Mouse (Mus musculus): ENCODE measurements around the gene Cops3. TPM values are rescaled to one million over a fixed set of nuclear protein-coding genes. Genes with fewer than 3 reads are reported as not detected.
A peak's percentile ranks its signal among the peaks of the same experiment; 100 is the strongest.

The Cops3 gene
- total and polyA plus RNA-seq, 2 experiments from 2014 or later = 94.1 to 148 TPM

GRCm38 (mm10) chr11:59770753-59771152 is 68.9 kb downstream of the Cops3 start:
- peak; percentile 70 for DNase-seq (ENCODE audit: low spot score)
- no peak for TF ChIP-seq CTCF (IDR thresholded peaks at IDR 0.05)
- Histone ChIP-seq H3K27ac (ENCODE audit: low read depth, low read length) (no peak overlapping the region), H3K4me1 (ENCODE audit: insufficient read depth, low read length) (no peaks in the 10 kb centered on the region), H3K9ac (replicated peaks; ENCODE audit: low read length, poor library complexity, severe bottlenecking) (no peak overlapping the region), H3K9me3 (ENCODE audit: low read length) (no peaks in the 10 kb centered on the region), H3K4me3 (ENCODE audit: low read depth, low read length) (no peak overlapping the region), H3K27me3 (ENCODE audit: insufficient read depth, low read length) (no peaks in the 10 kb centered on the region), H3K4me2 (ENCODE audit: low read depth, low read length, poor library complexity, severe bottlenecking) (no peak overlapping the region), H3K36me3 (ENCODE audit: insufficient read depth, low read length) (peaks cover 76% of the 10 kb centered on the region)
- no peak for ATAC-seq (ENCODE audit: low FRiP score)
- WGBS = 74% methylated on average over 7 of the region's 7 CpGs

DNA sequence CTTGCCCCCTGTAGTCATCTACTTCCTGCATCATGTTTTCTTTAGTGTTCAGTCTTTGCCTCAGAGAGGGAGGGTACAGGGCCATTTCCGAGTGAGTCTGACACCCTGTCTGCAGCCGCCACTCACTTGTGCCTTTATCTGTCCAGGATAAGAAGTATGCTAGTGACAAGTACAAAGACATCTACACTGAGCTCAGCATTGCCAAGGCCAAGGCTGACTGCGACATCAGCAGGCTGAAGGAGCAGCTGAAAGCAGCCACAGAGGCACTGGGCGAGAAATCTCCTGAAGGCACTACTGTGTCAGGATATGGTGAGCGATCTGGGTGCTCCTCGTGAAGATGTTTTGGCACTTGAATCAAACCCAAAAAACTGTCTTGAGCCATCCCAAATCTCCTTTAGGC is 69.9 kb downstream of the Cops3 start:
- no peaks in the 10 kb centered on the region for H3K27me3 ChIP-seq (ENCODE audit: insufficient read depth, low read length)
- H3K9me3 ChIP-seq (ENCODE audit: low read length) = no peaks in the 10 kb centered on the region
- no peaks in the 10 kb centered on the region for H3K4me1 ChIP-seq (ENCODE audit: insufficient read depth, low read length)
- TF ChIP-seq CTCF (IDR thresholded peaks at IDR 0.05) = no peak
- no peak overlapping the region for H3K27ac ChIP-seq (ENCODE audit: low read depth, low read length)
- WGBS = 78% methylated on average over 6 of the region's 6 CpGs
- DNase-seq (ENCODE audit: low spot score) = no peak
- H3K36me3 ChIP-seq (ENCODE audit: insufficient read depth, low read length) = peaks cover 86% of the 10 kb centered on the region
- H3K4me2 ChIP-seq (ENCODE audit: low read depth, low read length, poor library complexity, severe bottlenecking) = no peak overlapping the region
- no peak overlapping the region for H3K9ac ChIP-seq (replicated peaks; ENCODE audit: low read length, poor library complexity, severe bottlenecking)
- no peak for ATAC-seq (ENCODE audit: low FRiP score)
- no peak overlapping the region for H3K4me3 ChIP-seq (ENCODE audit: low read depth, low read length)

DNA sequence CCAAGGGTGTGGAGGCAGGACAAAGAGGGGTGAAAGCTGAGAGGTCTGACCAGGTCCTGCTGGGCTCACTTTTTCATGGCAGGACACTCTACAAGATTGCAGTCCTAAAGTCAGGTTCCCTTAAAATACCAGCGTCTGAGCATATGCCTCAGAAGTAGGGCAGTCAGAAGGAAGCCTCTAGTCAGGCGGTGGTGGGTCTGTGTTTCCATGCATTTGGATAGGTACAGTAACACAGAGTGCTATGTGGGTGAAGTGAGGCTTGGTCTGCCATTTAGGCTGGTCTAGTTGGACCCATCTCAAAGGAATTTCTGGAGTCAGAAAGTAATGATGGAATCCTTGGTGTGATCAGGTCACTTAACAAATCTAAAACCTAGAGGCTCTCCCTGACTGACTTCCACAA is 70.3 kb downstream of the Cops3 start:
- no peak overlapping the region for H3K4me3 ChIP-seq (ENCODE audit: low read depth, low read length)
- WGBS = 87% methylated on average over 2 of the region's 2 CpGs
- H3K27me3 ChIP-seq (ENCODE audit: insufficient read depth, low read length) = no peaks in the 10 kb centered on the region
- no peak for TF ChIP-seq CTCF (IDR thresholded peaks at IDR 0.05)
- H3K4me1 ChIP-seq (ENCODE audit: insufficient read depth, low read length) = no peaks in the 10 kb centered on the region
- peaks cover 87% of the 10 kb centered on the region for H3K36me3 ChIP-seq (ENCODE audit: insufficient read depth, low read length)
- no peak for ATAC-seq (ENCODE audit: low FRiP score)
- H3K9ac ChIP-seq (replicated peaks; ENCODE audit: low read length, poor library complexity, severe bottlenecking) = no peak overlapping the region
- no peak overlapping the region for H3K27ac ChIP-seq (ENCODE audit: low read depth, low read length)
- no peak for DNase-seq (ENCODE audit: low spot score)
- no peaks in the 10 kb centered on the region for H3K9me3 ChIP-seq (ENCODE audit: low read length)
- no peak overlapping the region for H3K4me2 ChIP-seq (ENCODE audit: low read depth, low read length, poor library complexity, severe bottlenecking)

Other genes starting within 250 kb of the Cops3 start
- not detected in 2 replicates for gene Olfr223, start 246.5 kb downstream of the Cops3 start, total RNA-seq (2014; rRNA removed)
- not detected in 2 replicates for gene Olfr223, start 246.5 kb downstream of the Cops3 start, polyA plus RNA-seq (2015; fragmentation: Nextera tagmentation; extraction: Ambion mirVana)
- gene Mprip, start 178.5 kb downstream of the Cops3 start, total RNA-seq (2014; rRNA removed) = 157 and 172 TPM in 2 replicates
- gene Mprip, start 178.5 kb downstream of the Cops3 start, polyA plus RNA-seq (2015; fragmentation: Nextera tagmentation; extraction: Ambion mirVana) = 49.3 and 53.3 TPM in 2 replicates
- 18.3 and 19.0 TPM in 2 replicates for gene Pld6, start 52.2 kb downstream of the Cops3 start, total RNA-seq (2014; rRNA removed)
- 26.2 and 32.2 TPM in 2 replicates for gene Pld6, start 52.2 kb downstream of the Cops3 start, polyA plus RNA-seq (2015; fragmentation: Nextera tagmentation; extraction: Ambion mirVana)
- 41.5 and 44.0 TPM in 2 replicates for gene Flcn, start 29.8 kb downstream of the Cops3 start, total RNA-seq (2014; rRNA removed)
- 31.0 and 34.7 TPM in 2 replicates for gene Flcn, start 29.8 kb downstream of the Cops3 start, polyA plus RNA-seq (2015; fragmentation: Nextera tagmentation; extraction: Ambion mirVana)
- 72.6 and 86.9 TPM in 2 replicates for gene Nt5m, start 391 bp downstream of the Cops3 start, total RNA-seq (2014; rRNA removed)
- 92.2 and 99.1 TPM in 2 replicates for gene Nt5m, start 391 bp downstream of the Cops3 start, polyA plus RNA-seq (2015; fragmentation: Nextera tagmentation; extraction: Ambion mirVana)
- gene Med9, start 108.4 kb upstream of the Cops3 start, total RNA-seq (2014; rRNA removed) = 26.3 and 28.7 TPM in 2 replicates
- 32.0 and 34.8 TPM in 2 replicates for gene Med9, start 108.4 kb upstream of the Cops3 start, polyA plus RNA-seq (2015; fragmentation: Nextera tagmentation; extraction: Ambion mirVana)
- 0.47 and 1.2 TPM in 2 replicates for gene Rasd1, start 125.1 kb upstream of the Cops3 start, total RNA-seq (2014; rRNA removed)
- gene Rasd1, start 125.1 kb upstream of the Cops3 start, polyA plus RNA-seq (2015; fragmentation: Nextera tagmentation; extraction: Ambion mirVana) = 2.6 and 3.6 TPM in 2 replicates
- gene Pemt, start 206.7 kb upstream of the Cops3 start, total RNA-seq (2014; rRNA removed) = 10.9 and 17.3 TPM in 2 replicates
- gene Pemt, start 206.7 kb upstream of the Cops3 start, polyA plus RNA-seq (2015; fragmentation: Nextera tagmentation; extraction: Ambion mirVana) = 12.7 and 13.6 TPM in 2 replicates